Mouse (Mus musculus) cerebellum, adult 11 months (tissue): ENCODE results near the gene 3110009E18Rik.

Source experiments
- DNase-seq: peaks from one replicate; pipeline ENCODE4 v3.0.0; 2022

3110009E18Rik gene

DNA sequence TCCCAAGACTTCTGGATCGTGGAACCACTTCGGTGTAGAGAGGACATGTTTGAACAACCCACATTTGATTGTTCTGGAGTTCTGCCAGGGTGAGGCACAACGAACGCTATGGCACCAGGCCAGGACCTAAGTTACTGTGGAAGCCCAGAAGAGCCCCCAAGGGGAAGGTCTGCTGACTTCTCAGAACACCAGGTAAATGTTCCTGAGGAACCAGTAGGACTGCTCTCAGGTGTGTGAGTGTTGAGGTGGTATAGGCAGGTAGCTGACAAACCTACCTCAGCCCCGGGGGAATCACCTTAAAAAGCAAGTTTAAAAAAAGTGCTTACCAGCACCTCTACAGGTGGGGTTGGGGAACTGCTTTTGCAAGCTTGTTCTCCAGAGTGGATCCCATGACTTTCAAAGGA, 15.4 kb upstream of the 3110009E18Rik start:
- DNase-seq = no peak

DNA sequence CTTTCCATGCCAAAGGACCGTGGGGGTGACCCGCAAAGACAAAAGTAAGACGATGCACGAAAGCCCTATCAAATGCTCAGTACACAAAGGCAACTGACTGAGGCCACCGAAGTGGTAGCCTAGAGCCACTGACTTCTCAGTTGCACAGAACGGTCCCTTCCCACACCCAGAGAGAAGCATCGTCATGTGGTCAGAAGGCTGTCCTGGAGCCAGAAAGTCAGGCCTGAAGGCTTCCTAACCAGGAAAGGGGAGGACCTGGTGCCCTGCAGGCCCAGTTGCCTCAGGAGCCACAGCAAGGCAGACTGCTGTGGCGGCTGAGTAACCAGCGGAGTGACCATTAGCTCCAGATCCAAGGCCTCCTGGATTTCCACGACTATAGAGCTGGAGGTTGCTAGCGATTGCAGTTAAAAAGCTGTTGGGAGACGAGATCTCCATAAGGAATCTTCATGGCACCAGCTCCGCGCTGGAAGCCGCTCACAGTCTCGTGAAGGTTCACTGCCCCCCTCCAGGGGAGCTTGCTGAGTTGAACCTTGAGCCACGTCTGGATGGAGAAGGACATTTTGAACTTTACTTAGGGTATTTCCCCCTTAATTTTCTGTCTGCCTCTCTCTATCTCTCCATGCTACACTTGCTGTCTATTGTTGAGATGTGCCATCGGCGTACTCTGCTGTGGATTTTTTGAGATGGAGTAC, 11.1 kb upstream of the 3110009E18Rik start:
- DNase-seq = no peak

DNA sequence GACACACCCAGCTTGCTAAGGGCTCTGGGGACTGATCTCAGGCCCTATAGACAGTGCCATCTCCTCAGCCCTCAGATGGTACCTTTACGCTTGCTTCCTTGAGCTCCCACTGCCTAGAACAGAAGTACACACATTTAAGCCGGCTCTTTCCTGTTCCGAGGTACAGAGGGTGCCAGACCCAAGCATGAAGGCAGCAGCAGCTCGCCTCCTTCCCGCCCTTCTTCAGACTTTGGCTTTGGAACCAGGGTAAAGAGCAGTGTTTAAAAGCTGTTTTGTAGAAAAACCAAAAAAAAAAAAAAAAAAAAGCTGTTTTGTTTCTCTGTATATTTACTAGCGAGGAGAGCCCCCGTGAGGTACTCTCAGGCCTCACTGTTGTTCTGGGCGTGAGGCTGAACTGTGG, 9.2 kb upstream of the 3110009E18Rik start:
- no peak for DNase-seq

DNA sequence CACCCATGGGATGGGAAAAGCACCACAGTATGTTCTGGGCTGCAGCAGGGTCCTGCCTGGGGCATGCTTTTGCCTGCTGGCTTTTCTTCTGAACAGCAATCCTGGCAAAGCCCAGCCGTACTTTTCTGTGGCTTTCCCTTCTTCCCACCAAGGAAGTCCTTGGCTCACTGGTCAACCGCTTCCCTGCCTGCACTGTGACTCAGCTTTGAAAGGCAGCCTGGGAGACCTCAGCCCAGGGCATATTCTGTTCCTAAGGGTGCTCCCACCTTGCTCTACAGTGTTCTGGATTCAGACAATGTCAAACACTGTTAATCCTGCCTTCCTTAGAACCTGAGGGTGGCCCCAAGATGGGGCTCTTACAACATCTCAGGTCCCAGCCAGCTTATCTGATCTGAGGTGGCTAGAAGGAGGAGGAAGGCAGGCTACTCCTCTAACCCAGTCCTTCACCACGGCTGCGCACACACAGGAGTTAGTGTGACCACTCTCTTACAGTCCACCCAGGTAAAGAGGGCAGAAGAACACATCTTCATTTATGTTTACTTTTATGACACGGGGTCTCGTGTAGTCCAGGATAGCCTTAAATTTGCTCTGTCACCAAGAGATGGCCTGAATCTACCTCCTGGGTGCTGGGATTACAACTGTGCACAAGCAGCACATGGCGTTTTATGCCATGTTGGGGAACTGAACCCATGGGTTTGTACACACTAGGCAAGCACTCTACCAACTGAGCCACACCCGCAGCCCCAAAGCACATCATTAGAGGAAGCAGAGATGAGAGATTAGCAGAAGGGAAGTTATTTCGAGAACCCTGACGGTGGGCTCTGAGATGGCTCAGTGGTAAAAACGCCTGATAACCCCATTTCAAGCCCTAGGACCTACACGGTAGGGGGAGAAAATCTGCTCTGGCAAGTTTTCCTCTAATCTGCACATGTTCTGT, 8.5 kb upstream of the 3110009E18Rik start:
- no peak for DNase-seq

DNA sequence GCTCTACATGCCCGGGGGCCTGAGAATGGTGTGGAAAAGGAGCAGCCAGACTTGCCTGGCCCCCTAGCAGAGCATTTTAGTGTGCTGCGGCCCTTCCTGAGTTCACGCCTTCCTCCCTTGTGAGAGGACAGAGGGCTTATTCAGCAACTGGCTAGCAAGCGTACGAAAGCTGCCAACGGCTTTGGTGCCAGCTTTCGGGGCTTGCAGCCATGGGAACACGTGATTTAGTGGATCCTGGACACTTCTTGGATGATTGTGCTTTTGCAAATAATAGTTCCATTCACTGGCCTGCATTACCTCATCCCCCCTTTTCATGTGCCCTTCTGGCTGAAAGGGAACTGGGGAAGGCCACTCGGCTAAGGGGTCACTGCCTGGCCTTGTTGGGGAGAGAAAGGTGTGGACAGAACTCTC, 5.3 kb upstream of the 3110009E18Rik start:
- DNase-seq = peak; percentile 76

DNA sequence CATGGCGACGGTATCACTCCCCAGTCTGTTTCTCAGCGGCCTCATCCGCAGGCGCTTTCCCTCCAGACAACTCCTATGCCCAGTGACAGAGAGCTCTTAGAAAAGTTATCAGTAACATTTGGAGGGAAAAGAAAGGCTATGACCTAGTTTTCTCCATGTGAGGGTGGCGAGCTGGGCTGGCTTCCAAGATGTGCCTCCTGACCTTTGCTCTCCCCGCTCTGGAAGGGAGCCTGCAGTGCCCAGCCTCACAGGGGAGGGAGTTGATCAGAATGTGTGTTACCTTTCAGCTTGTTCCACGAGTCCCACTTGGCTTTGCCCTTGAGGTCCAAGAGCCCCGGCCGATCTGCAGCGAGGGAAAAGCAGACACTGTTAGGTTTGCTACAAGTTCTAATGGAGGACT, 4.9 kb upstream of the 3110009E18Rik start:
- peak; percentile 25 for DNase-seq

DNA sequence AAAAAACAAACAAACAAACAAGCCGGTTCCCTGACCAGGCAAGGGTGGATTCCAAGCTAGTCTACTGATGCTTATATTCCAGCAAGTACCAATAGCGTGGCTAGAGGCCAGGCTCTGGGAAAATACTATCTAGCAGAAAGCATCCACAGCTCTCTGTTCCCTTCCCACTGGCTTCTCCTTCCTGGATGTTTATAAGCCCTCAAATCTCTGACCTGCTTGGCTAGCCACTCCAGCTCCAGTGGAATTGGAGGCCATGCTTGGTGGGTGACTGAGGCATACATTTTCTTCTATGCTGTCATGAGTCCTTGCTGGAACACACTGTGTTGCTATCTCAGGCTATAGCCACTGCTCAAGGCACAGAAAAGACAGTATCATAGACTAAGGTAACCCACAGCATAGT, 2.1 kb upstream of the 3110009E18Rik start:
- no peak for DNase-seq

DNA sequence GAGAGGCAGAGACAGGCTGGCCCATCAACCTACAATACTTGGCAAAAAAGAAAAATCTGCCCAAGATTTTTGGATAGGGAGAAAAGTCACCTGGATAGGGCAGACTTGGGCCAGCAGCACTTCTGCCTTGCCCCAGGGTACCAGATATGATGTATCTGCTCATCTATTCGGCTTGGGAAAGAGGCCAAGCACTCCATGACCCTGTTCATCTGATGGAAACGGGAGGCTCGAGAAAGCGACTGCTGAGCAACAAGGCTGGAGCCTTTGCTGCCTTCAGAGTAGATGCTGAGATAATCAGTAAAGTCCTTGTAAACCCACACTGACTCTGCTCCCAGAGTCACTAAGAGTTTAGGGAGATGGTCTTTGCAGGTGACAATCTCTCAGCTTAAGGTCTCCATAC, 1.6 kb upstream of the 3110009E18Rik start:
- DNase-seq = no peak

DNA sequence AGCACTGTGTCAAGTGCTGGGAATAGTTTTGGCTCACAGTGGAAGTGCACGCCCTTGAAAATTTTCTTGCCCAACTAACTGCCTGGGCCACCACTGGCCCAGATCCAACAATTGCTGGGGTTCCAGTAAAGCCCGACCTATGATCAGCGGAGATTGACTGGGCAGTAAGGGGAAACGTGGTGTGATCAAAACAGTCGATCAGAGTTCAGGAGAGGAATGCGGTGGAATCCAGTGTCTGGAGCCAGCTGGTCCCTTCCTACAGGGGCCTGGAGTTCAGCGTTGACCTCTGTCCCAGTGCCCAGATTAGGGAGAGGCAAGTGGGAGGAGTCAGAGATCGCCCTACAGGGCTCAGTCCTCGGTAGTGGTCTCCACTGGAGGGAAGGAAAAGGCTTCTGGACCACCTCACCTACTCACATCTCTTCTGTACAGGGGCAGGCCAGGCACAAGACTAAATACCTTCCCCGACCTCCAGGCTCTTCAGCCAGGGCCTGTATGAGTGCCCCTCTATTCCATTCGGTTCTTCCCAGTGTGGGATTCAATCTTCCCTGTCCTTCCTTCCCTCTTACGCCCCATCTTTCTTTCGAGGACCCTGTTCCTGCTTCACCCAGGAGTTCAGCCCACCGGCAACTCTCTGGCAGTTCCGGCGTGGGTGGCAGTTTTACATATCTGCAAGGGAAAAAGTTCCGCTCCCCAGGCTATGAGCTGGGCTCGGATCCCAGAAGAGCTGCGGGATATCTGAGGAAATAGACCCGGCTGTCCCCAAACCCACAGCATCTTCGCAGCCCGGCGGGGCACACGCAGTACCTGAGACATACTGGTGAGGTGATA, 632 bp upstream of the 3110009E18Rik start:
- DNase-seq = peak; percentile 51

DNA sequence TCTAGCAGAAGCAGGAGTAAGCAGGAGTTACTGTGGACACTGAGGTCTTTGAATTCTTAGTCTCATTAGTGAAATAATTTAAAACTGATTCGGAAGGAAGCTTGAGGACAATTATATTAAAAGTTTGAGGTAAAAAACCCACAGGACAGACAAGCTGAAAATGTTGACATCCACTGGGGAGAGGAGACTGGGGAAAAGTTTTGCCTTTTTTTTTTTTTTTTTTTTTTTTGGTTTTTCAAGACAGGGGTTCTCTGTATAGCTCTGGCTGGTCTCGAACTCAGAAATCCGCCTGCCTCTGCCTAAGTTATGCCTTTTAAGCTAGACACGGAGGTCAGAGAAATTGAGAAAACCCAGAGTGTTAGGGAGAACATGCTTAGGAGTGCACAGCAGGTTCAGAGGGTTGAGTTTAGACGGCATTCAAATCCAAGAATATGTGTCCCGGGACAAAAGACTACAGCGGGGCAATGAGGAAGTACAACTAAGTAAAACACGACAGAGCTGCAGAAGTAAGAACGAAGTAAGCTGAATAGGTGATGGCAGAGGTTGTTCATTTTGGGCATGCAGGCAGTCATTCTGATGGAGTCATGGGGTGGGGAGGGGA, 1.0 kb downstream of the 3110009E18Rik start:
- no peak for DNase-seq

DNA sequence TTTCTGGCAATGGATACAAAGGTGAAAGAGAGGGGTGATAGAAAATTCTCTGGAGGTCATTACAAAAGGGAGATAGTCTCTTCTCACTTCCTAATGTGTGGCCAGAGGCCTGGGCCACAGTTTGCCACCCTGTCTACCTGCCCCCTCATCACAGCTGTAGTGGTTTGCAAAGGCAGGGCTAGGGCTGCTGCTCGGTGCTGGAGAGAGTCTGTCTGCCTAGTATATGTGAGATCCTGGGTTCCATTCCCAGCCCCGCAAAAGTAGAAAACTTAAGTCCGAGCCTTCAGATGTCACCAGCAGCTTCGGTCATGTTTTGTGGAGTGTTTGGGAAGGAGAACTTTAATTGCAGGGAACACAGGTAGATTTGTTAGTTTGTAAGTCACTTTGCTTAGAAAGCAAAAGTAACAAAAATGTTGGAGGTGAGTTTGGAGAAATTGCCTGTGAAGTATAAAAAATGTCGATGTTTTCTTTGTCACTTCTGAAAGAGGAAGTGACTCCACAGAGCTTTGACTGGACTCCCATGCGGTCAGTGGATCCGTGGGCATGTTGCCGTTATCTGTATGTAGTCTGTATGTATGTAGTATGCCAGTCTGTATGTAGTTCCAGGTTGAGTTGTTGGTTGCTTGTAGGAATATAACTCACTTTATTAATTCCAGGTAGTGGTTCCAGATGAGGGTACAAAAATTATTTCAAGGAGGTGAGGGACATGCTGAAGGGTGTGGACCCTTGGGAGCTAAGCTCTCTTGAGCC, 1.8 kb downstream of the 3110009E18Rik start:
- no peak for DNase-seq

DNA sequence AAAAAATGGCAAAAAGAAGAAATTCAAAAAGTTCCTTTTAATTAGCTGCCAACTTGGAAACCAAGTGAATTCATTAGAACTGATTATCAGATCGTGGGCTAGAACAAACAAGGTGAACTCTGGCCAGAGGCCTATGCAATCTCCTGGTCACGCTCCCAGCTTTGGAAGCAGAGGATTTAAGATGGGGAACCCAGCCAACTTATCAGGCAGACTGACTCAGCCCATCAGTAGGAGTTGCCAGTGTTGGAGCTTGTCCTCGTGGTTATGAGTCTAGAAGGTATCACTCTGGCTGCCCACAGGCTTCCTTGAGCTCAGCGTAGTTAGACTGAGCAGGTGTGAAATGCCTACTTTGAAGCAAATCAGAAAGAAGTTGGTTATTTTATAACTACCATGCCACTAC, 3.9 kb downstream of the 3110009E18Rik start:
- DNase-seq = no peak

DNA sequence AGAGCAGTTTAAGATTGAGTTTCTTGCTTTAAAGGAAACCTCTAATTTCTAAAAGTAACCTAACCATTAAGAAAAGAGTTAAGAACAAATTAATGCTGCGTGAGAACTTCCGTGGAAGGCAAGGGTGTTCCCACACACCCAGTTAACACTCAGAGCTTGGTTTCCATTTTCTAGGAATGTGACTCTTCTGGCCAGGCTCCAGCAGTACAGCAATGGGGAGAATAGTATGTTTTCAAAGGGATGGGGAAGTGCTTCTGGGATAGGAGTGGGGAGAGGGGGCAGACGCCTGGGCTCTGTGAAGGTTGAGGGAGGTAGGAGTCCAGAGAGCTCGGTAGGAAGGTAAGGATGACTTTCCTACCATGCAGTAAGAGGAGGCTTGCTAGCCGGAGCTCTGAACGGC, 4.5 kb downstream of the 3110009E18Rik start:
- DNase-seq = no peak

DNA sequence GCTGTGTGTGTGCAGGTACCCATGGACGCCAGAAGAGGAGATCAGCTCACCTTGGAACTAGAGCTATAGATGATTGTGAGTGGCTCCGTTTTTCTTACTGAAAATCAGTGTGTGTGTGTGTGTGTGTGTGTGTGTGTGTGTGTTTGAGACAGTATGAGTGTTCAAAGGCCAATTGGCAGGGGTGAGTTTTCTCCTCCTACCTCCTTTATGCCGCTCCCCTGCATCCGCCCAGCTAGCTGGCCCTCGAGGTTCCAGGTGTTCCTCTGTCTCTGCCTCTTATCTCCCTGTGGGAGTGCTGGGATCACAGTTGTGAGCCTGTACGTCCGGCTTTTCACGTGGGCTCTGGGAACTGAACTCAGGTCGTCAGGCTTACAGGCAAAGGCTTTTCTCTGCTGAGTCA, 5.3 kb downstream of the 3110009E18Rik start:
- DNase-seq = no peak

DNA sequence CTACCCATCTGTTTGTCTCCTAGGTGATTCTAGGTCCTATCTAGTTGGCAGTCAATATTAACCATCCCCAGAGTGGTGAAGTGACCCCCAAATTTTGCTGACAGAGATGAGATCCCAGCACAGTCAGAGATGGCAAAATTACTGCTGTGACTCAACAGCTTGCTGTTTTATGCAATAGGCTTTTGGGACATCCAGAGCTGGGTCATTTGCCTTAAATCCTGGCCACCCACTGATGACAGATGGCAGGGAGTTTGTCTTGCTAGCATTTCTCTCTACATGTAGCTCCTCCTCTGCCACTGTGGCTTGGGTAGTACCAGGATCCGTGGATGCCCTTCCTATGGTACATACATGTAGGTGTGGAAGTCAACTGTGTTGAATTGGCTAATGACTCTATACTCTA, 11.4 kb downstream of the 3110009E18Rik start:
- no peak for DNase-seq

DNA sequence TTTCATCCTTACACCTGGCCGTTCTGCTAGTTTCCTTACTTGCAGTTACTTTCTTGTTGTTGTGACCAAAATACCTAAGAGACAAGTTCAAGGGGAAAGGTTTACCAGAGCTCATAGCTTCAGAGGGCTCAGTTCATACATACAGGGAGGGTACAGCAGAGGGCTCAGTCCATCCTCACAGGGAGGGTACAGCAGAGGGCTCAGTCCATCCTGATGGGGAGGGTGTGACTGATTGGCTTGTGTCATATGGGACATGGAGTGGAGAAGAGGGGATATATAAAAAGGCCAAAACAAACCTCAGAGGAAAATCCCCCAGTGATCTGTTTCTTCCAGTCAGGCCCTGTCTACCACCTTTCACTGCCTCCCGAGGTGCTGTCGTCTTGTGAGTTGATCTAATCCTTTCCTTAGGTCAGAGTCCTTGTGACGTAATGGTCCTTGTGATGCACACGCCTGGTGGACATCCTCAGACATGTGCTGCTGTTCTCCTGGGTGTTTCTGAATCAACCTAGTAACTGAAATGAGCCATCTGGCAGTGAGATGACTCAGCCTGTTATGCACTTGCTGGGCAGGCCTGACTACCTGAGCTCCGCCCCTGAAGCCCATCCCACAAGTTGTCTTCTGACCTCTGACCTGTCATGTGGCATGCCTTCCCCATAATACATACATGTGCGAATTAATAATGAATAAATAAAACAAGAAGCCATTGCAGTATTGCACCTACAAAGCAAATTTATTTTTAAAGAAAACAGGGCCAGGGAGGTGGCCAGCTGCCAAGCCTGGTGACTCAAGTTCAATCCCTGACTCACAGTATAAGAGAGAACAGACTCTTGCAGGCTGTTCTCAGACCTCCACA, 15.2 kb downstream of the 3110009E18Rik start:
- DNase-seq = no peak

DNA sequence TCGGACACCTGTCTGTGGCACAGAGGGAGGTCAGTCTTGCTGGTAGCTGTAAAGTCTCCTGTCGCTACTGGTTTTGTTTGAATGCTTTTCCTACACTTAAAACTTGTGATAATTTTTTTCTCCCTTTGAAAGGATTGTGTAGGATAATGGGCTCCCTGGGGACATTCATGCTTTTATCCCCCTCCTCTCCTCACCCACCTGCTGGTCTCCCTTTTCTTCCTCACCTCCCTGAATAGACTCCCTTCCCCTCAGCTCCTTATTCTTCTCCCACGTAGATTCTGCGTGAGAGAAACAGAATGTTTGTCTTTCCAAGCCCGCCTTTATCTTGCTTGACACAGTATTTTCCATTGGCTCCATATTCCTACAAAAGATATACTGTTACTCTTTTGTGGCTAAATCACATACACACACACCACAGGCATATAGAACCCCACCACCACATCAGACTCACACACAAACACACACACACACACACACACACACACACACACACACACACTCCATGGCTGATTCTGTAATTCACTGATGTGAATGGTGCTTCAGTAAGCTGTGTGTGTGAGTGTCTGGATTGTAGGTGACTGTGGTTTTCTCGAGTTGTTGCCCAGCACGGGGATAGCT, 18.0 kb downstream of the 3110009E18Rik start:
- no peak for DNase-seq

DNA sequence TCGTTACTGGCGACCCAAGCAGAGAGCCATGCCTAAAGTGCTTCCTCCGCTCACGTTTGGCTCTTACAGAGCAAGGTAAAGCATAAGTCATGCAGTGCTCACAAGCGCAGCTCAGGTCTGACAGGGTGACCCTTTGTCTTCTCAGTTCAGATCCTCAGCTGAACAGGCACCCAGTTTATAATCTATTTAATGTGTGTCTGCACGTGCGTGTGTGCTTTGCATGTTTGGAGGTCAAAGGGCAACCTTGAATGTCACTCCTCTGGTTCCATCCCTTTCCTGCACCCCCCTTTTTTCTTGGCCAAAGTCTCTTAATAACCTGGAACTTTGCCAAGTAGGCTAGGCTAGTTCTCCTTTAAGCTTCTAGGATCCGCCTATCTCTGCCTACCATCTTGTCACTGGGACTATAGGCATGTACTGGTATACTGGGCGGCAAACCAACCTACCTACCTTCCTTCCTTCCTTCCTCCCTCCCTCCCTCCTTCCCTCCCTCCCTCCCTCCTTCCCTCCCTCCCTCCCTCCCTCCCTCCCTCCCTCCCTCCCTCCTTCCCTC, 19.2 kb downstream of the 3110009E18Rik start:
- no peak for DNase-seq

DNA sequence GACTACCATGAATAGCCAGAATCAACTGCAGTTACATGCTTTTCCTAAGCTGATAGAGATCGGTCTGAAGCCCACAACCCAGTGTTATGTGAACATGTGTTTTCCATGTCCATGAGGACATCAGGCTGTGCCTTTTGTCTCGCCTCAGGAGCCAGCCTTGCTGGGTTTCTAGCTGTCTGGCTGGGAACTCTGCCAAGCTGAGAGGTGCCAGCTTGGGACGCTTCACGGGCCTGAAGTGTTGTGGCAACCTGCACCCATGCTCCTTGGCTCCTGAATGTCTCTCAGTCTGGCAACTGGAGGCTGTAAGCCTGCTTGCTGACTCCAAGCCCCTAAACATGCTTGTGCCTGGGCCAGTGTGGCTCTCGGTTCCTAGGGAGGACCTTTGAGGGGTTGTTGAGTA, 21.6 kb downstream of the 3110009E18Rik start:
- peak; percentile 76 for DNase-seq

DNA sequence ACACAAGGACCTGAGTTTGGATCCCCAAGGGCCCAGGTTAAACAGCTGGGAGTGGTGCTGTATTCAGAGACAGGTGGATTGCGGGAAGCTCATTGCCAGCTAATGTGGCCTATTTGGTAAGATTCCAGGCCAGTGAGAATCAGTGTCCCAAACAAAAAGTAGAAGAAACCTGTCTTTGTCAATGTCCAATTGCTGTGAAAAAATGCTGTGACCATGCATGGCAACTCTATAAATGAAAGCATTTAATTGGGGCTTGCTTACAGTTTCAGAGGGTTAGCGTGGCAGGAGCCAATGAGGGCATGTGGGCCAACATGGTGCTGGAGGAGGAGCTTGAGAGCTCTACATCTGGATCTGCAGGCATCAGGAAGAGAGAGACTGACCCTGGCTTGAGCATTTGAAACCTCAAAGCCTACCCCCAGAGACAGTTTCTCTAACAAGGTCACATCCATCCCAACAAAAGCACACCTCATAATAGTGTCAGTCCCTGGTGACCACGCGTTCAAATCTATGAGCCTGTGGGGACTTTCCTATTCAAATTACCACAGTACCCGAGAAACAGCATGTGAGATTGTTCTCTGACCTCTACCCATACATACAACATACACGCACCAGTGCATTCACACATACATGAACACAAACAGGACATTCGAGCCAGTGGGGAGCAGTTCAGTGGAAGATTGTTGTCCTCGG, 24.7 kb downstream of the 3110009E18Rik start:
- no peak for DNase-seq
